Mouse (Mus musculus) layer of hippocampus, postnatal 36 days (tissue): Measurements from ENCODE around the gene Tmem269. TPM values are rescaled to one million over a fixed set of nuclear protein-coding genes. Genes with fewer than 3 reads are reported as not detected.

Source experiments
- DNase-seq, 2 experiments: peaks; one replicate each; pipeline ENCODE4 v3.0.0; 2022
- total RNA-seq, 2 experiments: library from RNA; stranded (reverse); gene quantifications; 2 replicates each; pipeline ENCODE4 v1.2.3; 2021

Gene Tmem269
- total RNA-seq, 2 experiments from 2014 or later, result 0.56 to 1.1 TPM

DNA sequence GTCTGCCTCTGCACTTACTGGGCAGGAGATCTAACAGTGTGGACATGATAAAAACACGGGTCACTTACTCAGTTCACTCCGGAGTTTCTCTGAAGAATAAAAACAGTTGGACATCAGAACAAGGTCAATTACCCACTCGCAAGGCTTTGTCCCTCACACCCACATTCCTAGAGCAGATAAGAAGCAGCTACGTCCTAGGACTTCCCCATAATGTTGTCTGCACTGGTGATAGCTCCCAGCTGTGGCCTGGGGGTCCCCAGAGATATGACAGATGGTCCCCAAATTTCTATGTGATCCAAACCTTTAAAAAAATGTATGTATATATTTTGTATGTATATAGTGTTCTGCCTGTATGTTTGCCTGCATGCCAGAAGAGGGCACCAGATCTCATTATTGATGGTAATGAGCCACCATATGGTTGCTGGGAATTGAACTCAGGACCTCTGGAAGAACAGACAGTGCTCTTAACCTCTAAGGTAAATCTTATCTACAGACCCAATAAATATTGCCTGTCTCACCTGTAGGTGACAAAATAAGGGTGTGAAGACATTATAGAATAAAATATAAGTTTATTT lies 37.8 kb downstream of the Tmem269 start:
- no peak for DNase-seq

DNA sequence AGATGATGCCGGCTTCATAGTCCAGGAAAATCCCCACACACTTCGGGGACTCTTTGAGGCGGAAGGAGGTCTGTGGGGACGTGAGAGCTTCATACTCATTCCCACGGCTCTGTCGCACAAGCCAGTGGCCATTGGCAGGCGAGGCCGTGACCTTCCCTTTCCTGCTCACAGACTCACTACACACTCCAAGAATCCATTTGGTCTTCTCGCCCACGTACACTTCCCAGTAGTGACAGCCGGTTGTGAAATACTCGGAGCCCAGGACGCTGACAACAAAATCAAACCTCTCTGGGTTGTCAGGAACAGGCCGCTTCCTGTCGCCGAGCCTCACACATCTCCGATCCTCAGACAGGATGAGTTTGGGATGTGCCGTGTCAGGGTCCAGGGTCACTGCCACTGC lies 39.7 kb downstream of the Tmem269 start:
- DNase-seq, result no peak

DNA sequence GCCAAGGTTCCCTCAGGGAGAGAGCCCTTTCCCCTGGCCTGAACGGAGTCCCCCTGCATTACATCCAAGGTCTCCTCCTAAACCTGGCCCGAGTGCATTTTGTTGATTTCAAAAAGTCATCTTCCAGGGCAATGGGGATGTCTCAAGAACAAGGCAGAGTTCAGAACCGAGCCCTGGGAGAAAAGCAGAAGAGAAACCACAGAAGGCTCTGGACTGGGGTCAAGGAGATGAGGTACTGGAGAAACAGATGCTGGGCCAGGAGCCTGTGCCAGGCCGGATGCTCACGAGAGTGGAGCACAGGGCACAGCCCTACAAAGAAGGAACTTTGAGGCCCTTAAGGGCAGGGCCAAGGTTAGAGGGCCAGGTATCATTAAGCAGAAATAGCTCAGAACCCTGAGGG lies 40.3 kb downstream of the Tmem269 start:
- DNase-seq, result peak in 1 of 2 experiments; percentile 16

GRCm38 (mm10) chr4:119173851-119174453 lies 44.1 kb downstream of the Tmem269 start, which contains the start of gene Zfp691:
Gene Zfp691 (minus strand): TSS chr4:119174195.
- DNase-seq, result peak; percentile 92

DNA sequence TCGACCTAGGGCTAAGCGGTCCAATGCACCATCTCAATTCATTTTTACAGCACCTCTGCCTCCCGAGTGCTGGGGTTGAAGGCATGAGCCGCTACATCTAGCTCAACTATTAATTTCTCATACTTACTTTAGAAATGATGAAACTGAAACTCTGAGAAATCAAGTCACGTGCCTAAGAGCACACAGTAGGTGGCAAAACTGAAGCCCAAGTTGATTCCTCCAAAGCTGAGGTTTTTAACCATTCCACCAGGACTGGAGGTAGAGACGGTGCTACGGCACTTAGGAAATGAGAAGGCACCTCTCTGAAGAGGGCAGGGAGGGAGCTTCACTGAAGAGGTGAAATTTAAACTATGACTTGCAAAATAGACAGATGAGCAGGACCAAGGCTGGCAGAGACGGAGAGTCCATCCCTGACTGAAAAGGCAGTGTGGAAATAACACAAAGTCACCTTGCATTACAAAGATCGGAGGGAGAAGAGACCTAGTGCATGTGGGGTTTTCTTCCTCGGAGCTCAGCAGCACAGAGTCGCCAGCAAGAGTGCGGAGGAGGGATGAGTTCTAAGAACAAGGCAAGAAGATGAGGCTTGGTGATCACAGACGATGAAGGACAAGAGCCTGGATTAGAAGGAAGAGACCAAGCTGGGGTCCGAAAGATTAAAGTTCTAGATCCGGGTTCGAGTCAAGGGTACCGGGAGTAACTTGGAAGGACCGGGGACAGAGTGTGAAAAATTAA lies 44.9 kb downstream of the Tmem269 start:
- no peak for DNase-seq

GRCm38 (mm10) chr4:119167663-119168062 lies 50.4 kb downstream of the Tmem269 start:
- DNase-seq, result peak; percentile 69 to 76

GRCm38 (mm10) chr4:119167068-119167467 lies 50.9 kb downstream of the Tmem269 start:
- DNase-seq, result no peak

- DNase-seq, result no peak
Observed at GRCm38 (mm10) chr4:119165916-119166315, 52.1 kb downstream of the Tmem269 start.

GRCm38 (mm10) chr4:119162990-119163389 lies 55.0 kb downstream of the Tmem269 start:
- no peak for DNase-seq

GRCm38 (mm10) chr4:119161358-119161757 lies 56.7 kb downstream of the Tmem269 start:
- DNase-seq, result no peak

DNA sequence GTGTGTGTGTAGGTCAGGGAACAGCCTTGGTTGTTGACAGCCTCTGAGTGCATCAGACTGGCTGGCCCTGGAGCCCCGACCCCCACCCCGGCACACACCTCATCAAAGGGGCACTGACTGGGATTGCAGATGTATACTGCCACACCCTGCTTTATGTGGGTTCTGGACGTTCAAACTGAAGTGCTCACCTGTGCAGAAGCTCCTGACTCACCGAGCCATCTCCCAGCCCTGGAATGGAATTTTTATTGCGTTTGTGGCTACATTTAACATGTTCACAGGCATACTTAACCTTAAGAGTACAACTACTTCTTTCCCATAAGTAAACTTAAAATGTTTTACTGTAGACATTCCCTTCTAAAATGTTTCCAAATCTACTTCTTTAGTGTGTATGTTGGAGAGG lies 60.1 kb downstream of the Tmem269 start:
- no peak for DNase-seq

- peak; percentile 32 to 34 for DNase-seq
Observed at GRCm38 (mm10) chr4:119157186-119157585, 60.8 kb downstream of the Tmem269 start.

Other genes starting within 250 kb of the Tmem269 start
- gene Slc2a1, start 109.5 kb downstream of the Tmem269 start, total RNA-seq, result 100 to 1,000 TPM in 1 of 2 experiments, 10 to 100 TPM in 1; 76.1 to 104 TPM
- gene Zfp691, start 44.0 kb downstream of the Tmem269 start, total RNA-seq, result 1 to 10 TPM; 6.7 to 8.2 TPM
- under 1 TPM; 0.28 to 0.32 TPM for gene Ermap, start 28.2 kb downstream of the Tmem269 start, total RNA-seq
- gene Svbp, start 22.9 kb downstream of the Tmem269 start, total RNA-seq, result 10 to 100 TPM; 16.3 to 19.8 TPM
- 10 to 100 TPM; 35.0 TPM for gene AU022252, start 14.5 kb upstream of the Tmem269 start, total RNA-seq
- 10 to 100 TPM in 1 of 2 experiments, 1 to 10 TPM in 1; 9.2 to 11.9 TPM for gene P3h1, start 14.7 kb upstream of the Tmem269 start, total RNA-seq
- gene Cldn19, start 37.2 kb upstream of the Tmem269 start, total RNA-seq, result under 1 TPM; 0.20 to 0.42 TPM
- gene Ybx1, start 76.4 kb upstream of the Tmem269 start, total RNA-seq, result 100 to 1,000 TPM; 275 to 279 TPM
- gene Ppih, start 102.3 kb upstream of the Tmem269 start, total RNA-seq, result 10 to 100 TPM; 17.5 to 20.6 TPM
- 10 to 100 TPM; 19.9 to 28.7 TPM for gene Ccdc30, start 197.3 kb upstream of the Tmem269 start, total RNA-seq
- 1 to 10 TPM; 6.2 to 6.4 TPM for gene Ppcs, start 204.2 kb upstream of the Tmem269 start, total RNA-seq
- gene Zmynd12, start 204.6 kb upstream of the Tmem269 start, total RNA-seq, result under 1 TPM; 0.46 to 0.47 TPM